Mouse (Mus musculus) olfactory bulb, adult 2 months (tissue): ENCODE data around the gene Spats2. TPM values are rescaled to one million over a fixed set of nuclear protein-coding genes. Genes with fewer than 3 reads are reported as not detected.
A peak's percentile ranks its signal among the peaks of the same experiment; 100 is the strongest.

ENCODE experiments used
- H3K27ac ChIP-seq: fragments of 200-500 bp; 2 replicates; pipeline ENCODE4 v1.5.1; 2012; ENCODE audit warnings: low read depth, low read length; ENCODE audit not compliant: insufficient read depth
- H3K4me1 ChIP-seq: fragments of 200-500 bp; 2 replicates; pipeline ENCODE4 v1.6.1; 2012; ENCODE audit warnings: low read length; ENCODE audit not compliant: control insufficient read depth, insufficient read depth
- H3K4me3 ChIP-seq: fragments of 200-500 bp; 2 replicates; pipeline ENCODE4 v1.5.1; 2012; ENCODE audit warnings: mild to moderate bottlenecking, low read depth, low read length, moderate library complexity; ENCODE audit not compliant: insufficient read depth
- CTCF ChIP-seq: fragments of 200-500 bp; IDR thresholded peaks from 2 replicates; pipeline ENCODE4 v1.5.1; 2012; ENCODE audit warnings: low read depth, mild to moderate bottlenecking, low read length, moderate library complexity; ENCODE audit not compliant: insufficient read depth
- POLR2A ChIP-seq: fragments of 200-500 bp; IDR thresholded peaks from 2 replicates; pipeline ENCODE4 v1.6.1; 2012; ENCODE audit warnings: mild to moderate bottlenecking, low read depth, low read length, moderate library complexity; ENCODE audit not compliant: insufficient read depth
- WGBS: fragments of 180-500 bp; shearing (Covaris S2); methylation state at CpG from one replicate; pipeline ENCODE4 v1.1.7; 2018; 5-methylcytosine and 5-hydroxymethylcytosine counted together
- polyA plus RNA-seq: library from polyadenylated mRNA; stranded (reverse); fragments of >200 nt; gene quantifications from 2 replicates; pipeline ENCODE4 v1.2.4, GENCODE M21; 2012; ENCODE audit warnings: low replicate concordance; ENCODE audit not compliant: missing spikeins, insufficient read depth, insufficient read length

Gene Spats2
- polyA plus RNA-seq, 1 experiment, result not detected

DNA sequence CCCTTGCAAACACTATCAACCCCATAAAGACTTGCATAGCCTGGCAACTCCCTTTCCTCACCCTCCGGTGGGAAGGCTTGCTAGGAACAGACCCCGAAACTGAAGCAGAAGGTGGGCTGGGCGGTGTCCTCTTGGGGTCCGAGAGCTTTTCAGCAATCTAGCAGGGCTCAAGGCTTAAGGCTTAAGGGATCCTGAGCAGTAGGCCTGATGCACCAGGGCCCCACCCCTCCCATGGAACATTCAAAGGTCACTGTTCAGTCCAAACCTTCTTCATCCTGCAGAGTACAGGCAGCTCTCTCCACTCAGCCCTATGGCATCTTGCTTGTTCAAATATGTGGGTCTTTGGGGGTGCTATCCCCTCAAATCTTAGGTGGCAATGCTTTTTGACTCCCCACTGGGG is 39.7 kb upstream of the Spats2 start:
- H3K27ac ChIP-seq, result no peak overlapping the region
- 94% methylated on average over 4 of the region's 4 CpGs for WGBS
- H3K4me3 ChIP-seq, result no peak overlapping the region

GRCm38 (mm10) chr15:99087253-99088075 is 38.3 kb upstream of the Spats2 start, which contains the start of gene C1ql4:
TSS of gene C1ql4 (minus strand) at chr15:99087817.
- 11% methylated on average over 60 of the region's 60 CpGs for WGBS
- Histone ChIP-seq H3K4me1 (peaks cover 4% of the 10 kb centered on the region; the same call in 1 of the 2 replicates), H3K4me3 (peak within 1 kb of the TSS; percentile 17), H3K27ac (no peak within 1 kb of the TSS)
- TF ChIP-seq CTCF (no peak; the same call in 1 of the 2 replicates), POLR2A (no peak)

More for the DNA sequence above, 39.7 kb upstream of the Spats2 start:
- TF ChIP-seq CTCF, result no peak
- no peak for TF ChIP-seq POLR2A
- peaks cover 4% of the 10 kb centered on the region; the same call in 1 of the 2 replicates for H3K4me1 ChIP-seq

GRCm38 (mm10) chr15:99088292-99088691 is 37.4 kb upstream of the Spats2 start:
- H3K27ac ChIP-seq, result no peak overlapping the region
- WGBS, result 2% methylated on average over 27 of the region's 27 CpGs
- no peak for TF ChIP-seq POLR2A
- peak; percentile 77 for TF ChIP-seq CTCF
- peaks cover 9% of the 10 kb centered on the region for H3K4me1 ChIP-seq
- H3K4me3 ChIP-seq, result peak overlapping the region; percentile 17

DNA sequence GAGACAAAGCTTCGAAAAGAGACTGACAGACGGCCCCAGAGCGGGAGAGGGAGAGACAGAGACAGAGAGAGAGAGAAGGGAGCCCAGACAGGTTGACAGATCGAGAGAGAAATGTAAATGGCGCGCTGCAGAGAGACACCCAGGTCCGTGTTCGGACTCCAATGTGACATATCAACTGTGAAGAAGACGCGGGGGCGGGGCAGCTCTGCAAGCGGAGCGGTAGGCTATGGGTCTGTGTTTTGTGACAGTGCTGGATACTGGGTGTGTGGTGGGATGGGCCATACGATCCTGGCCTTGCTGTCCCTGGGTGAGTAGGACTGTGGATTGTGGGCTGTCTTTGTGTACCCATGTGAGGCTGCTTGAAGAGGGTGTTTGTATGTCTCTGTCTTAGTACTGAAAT is 36.6 kb upstream of the Spats2 start:
- Histone ChIP-seq H3K4me3 (no peak overlapping the region), H3K27ac (no peak overlapping the region), H3K4me1 (peaks cover 16% of the 10 kb centered on the region)
- WGBS, result 59% methylated on average over 14 of the region's 14 CpGs
- TF ChIP-seq POLR2A (no peak), CTCF (no peak)

- H3K4me1 ChIP-seq, result peaks cover 35% of the 10 kb centered on the region
- H3K4me3 ChIP-seq, result peak within 1 kb of the TSS; percentile 54
- no peak for TF ChIP-seq CTCF
- no peak for TF ChIP-seq POLR2A
- no peak within 1 kb of the TSS for H3K27ac ChIP-seq
- WGBS, result 86% methylated on average over 8 of the region's 8 CpGs
These were observed 32.8 kb upstream of the Spats2 start, which contains the start of gene Dnajc22 for GRCm38 (mm10) chr15:99092870-99093269. TSS of gene Dnajc22 (plus strand) at chr15:99093170.

DNA sequence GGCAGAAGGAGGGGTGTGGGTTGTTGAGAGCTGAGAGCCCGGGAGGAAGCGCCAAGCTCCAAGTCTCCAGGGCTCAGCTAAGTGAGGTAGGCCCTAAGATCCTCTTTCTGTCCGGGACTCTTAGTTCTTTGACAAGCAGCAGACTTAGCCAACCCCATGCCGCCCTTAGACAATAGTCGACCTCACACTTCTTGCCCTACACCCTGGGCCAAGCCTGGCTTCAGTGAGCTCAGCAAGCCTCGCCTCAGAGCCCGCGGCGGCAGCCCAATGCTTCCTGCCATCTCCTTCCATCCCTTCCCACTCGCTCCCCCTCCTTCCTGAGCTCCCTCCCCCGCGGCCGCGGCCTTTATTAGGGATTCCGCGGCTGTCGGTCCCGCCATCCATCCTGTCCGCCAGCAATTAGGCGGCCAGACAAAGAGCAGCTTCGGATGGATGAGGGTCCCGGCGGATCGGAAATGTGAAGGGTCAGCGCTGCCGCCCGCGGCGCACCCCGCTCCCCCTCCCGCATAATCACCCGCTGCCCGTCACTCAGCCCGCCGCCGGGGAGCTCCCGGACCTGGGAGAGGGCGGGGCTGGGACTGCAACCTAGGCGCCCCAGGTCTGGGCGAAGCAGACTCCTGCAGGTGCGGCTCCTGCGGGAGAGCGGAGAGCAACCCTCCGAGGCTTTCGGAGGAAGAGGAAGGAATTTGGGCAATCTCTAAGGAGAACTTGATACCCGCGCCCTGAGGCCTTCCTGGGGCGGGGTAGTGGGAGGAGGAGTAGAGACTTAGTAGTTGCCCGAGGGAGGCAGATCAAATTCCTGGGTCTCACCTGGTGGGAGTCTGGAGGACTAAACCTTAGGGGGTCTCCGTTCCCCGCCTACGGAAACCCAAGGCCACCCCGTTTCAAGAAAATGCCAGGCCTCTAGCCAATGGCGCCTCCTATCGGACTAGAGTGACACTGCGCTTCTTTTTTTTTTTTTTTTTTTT is 32.1 kb upstream of the Spats2 start:
- WGBS, result 6% methylated on average over 56 of the region's 56 CpGs
- no peak for TF ChIP-seq POLR2A
- TF ChIP-seq CTCF, result peak; percentile 74
- peaks cover 38% of the 10 kb centered on the region for H3K4me1 ChIP-seq
- H3K27ac ChIP-seq, result no peak overlapping the region
- H3K4me3 ChIP-seq, result peak overlapping the region; percentile 54

GRCm38 (mm10) chr15:99094631-99095270 is 31.0 kb upstream of the Spats2 start:
- no peak for TF ChIP-seq CTCF
- TF ChIP-seq POLR2A, result no peak
- 19% methylated on average over 27 of the region's 27 CpGs for WGBS
- H3K4me1 ChIP-seq, result peaks cover 41% of the 10 kb centered on the region

DNA sequence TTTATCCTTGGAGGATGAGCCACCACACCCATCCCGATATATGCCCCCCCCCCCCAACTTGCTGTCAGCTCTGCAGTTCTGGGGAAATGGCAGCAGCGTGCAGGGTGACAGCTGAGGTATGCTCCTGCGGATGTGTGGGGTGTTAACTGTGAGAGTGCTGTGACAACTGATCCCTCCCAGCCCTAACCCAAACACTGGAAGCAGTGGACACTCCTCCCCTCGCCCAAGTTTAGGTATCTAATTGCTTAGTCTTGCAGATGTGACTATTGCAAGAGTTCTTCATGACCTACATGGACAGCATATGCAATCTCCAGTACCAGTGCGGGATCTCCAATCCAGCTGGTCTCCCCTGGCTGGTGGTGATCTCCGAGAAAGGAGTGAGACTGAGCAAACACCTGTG is 30.4 kb upstream of the Spats2 start:
- H3K4me3 ChIP-seq, result no peak overlapping the region
- WGBS, result 66% methylated on average over 6 of the region's 6 CpGs
- no peak overlapping the region for H3K27ac ChIP-seq
- TF ChIP-seq CTCF (no peak), POLR2A (no peak)
- H3K4me1 ChIP-seq, result peaks cover 41% of the 10 kb centered on the region

More at GRCm38 (mm10) chr15:99094631-99095270, 31.0 kb upstream of the Spats2 start:
- H3K4me3 ChIP-seq, result no peak overlapping the region
- no peak overlapping the region for H3K27ac ChIP-seq
